Mouse (Mus musculus) CH12.LX (cell line): ENCODE results near the gene Smg6. TPM values are rescaled to one million over a fixed set of nuclear protein-coding genes. Genes with fewer than 3 reads are reported as not detected.

Experiments used
- DNase-seq: peaks from one replicate; pipeline ENCODE4 v3.0.0-alpha.2; 2013; ENCODE audit errors: extremely low read depth
- H3K27ac ChIP-seq: 2 replicates; pipeline ENCODE4 v1.5.1; 2012; ENCODE audit warnings: low read depth, mild to moderate bottlenecking, control low read depth, moderate library complexity; ENCODE audit not compliant: insufficient read depth
- H3K27me3 ChIP-seq: replicated peaks from 2 replicates; pipeline ENCODE3; 2012; ENCODE audit warnings: inconsistent platforms
- H3K36me3 ChIP-seq, 2 experiments: replicated peaks in 1 of 2; 2 replicates each; pipeline versions ENCODE3 to v1.6.1; 2012; ENCODE audit warnings: inconsistent platforms in 1 of 2, low read length in 1 of 2, mild to moderate bottlenecking in 1 of 2, mixed read lengths in 1 of 2, moderate library complexity in 1 of 2; ENCODE audit not compliant: control insufficient read depth in 1 of 2, insufficient read depth in 1 of 2
- H3K4me1 ChIP-seq, 2 experiments: 2 replicates each; pipeline ENCODE4 v1.6.1; 2012; ENCODE audit warnings: inconsistent platforms in 1 of 2, moderate library complexity in 1 of 2; ENCODE audit not compliant: insufficient read depth in 2 of 2, control insufficient read depth in 1 of 2
- H3K4me2 ChIP-seq: 2 replicates; pipeline ENCODE4 v1.6.1; 2012; ENCODE audit warnings: low read depth, mild to moderate bottlenecking, control low read depth; ENCODE audit not compliant: poor library complexity, insufficient read depth, severe bottlenecking
- H3K4me3 ChIP-seq, 3 experiments: fragments of 150-350 bp in 1 of 3; sonication (generic) in 1 of 3; replicated peaks in 1 of 3; 2 replicates each; pipeline versions ENCODE3 to v1.5.1; 2011 to 2012; ENCODE audit warnings: low read depth in 2 of 3, low read length in 2 of 3, mild to moderate bottlenecking in 2 of 3, moderate library complexity in 2 of 3, control low read depth in 1 of 3, improper control_type of control experiment in 1 of 3, inconsistent platforms in 1 of 3, mixed read lengths in 1 of 3; ENCODE audit not compliant: poor library complexity in 1 of 3
- H3K79me2 ChIP-seq: replicated peaks from 2 replicates; pipeline ENCODE4 v1.6.1; 2012; ENCODE audit warnings: mild to moderate bottlenecking, moderate library complexity; ENCODE audit not compliant: control insufficient read depth, poor library complexity, insufficient read depth, severe bottlenecking; ENCODE audit errors: extremely low read depth
- H3K9ac ChIP-seq: 2 replicates; pipeline ENCODE4 v1.6.1; 2012; ENCODE audit warnings: low read depth, mild to moderate bottlenecking, control low read depth, moderate library complexity; ENCODE audit not compliant: insufficient read depth
- H3K9me3 ChIP-seq: replicated peaks from 2 replicates; pipeline ENCODE3; 2012; ENCODE audit warnings: low read length, inconsistent platforms, mixed read lengths
- CHD1 ChIP-seq: IDR thresholded peaks from 2 replicates; pipeline ENCODE4 v1.6.1; 2012; ENCODE audit warnings: low read depth, low read length, improper control_type of control experiment, inconsistent platforms
- CHD2 ChIP-seq: IDR thresholded peaks from 2 replicates; pipeline ENCODE4 v1.6.1; 2011; ENCODE audit warnings: low read length, improper control_type of control experiment
- ELF1 ChIP-seq: IDR thresholded peaks from 2 replicates; pipeline ENCODE4 v1.6.1; 2014; ENCODE audit warnings: low read depth, mild to moderate bottlenecking, inconsistent platforms, low read length, improper control_type of control experiment
- EP300 ChIP-seq: IDR thresholded peaks from 2 replicates; pipeline ENCODE4 v1.6.1; 2011; ENCODE audit warnings: low read length, improper control_type of control experiment
- ETS1 ChIP-seq: conservative IDR thresholded peaks from 2 replicates; pipeline ENCODE4 v1.6.1; 2012; ENCODE audit warnings: low read depth, mild to moderate bottlenecking, inconsistent platforms, low read length, improper control_type of control experiment, moderate library complexity
- GABPA ChIP-seq: IDR thresholded peaks from 2 replicates; pipeline ENCODE4 v1.6.1; 2012; ENCODE audit warnings: low read depth, low read length, improper control_type of control experiment, inconsistent platforms; ENCODE audit not compliant: insufficient replicate concordance
- HCFC1 ChIP-seq: IDR thresholded peaks from 2 replicates; pipeline ENCODE4 v1.6.1; 2012; ENCODE audit warnings: low read depth, mild to moderate bottlenecking, inconsistent platforms, low read length, improper control_type of control experiment
- IRF4 ChIP-seq: IDR thresholded peaks from 2 replicates; pipeline ENCODE4 v1.6.1; 2014; ENCODE audit warnings: low read depth, mild to moderate bottlenecking, inconsistent platforms, low read length, improper control_type of control experiment
- JUN ChIP-seq: IDR thresholded peaks from 2 replicates; pipeline ENCODE4 v1.6.1; 2011; ENCODE audit warnings: low read depth, mild to moderate bottlenecking, low read length, improper control_type of control experiment, moderate library complexity; ENCODE audit not compliant: insufficient read depth
- MAX ChIP-seq: IDR thresholded peaks from 2 replicates; pipeline ENCODE4 v1.6.1; 2011; ENCODE audit warnings: low read length, improper control_type of control experiment
- MAZ ChIP-seq: IDR thresholded peaks from 2 replicates; pipeline ENCODE4 v1.6.1; 2012; ENCODE audit warnings: low read depth, mild to moderate bottlenecking, inconsistent platforms, low read length, improper control_type of control experiment, moderate library complexity
- MYC ChIP-seq: IDR thresholded peaks from 2 replicates; pipeline ENCODE4 v1.6.1; 2011; ENCODE audit warnings: low read depth, mild to moderate bottlenecking, improper control_type of control experiment, low read length
- NELFE ChIP-seq: IDR thresholded peaks from 2 replicates; pipeline ENCODE4 v1.6.1; 2011; ENCODE audit warnings: low read depth, low read length, improper control_type of control experiment
- NRF1 ChIP-seq: IDR thresholded peaks from 2 replicates; pipeline ENCODE4 v1.6.1; 2014; ENCODE audit warnings: low read depth, mild to moderate bottlenecking, inconsistent platforms, low read length, improper control_type of control experiment, moderate library complexity
- PAX5 ChIP-seq: IDR thresholded peaks from 2 replicates; pipeline ENCODE4 v1.6.1; 2012; ENCODE audit warnings: low read length, inconsistent platforms, mixed read lengths
- RAD21 ChIP-seq: IDR thresholded peaks from 2 replicates; pipeline ENCODE4 v1.6.1; 2011; ENCODE audit warnings: low read depth, mild to moderate bottlenecking, low read length, improper control_type of control experiment, moderate library complexity
- TCF12 ChIP-seq: IDR thresholded peaks from 2 replicates; pipeline ENCODE4 v1.6.1; 2014; ENCODE audit warnings: low read depth, mild to moderate bottlenecking, inconsistent platforms, low read length, improper control_type of control experiment
- UBTF ChIP-seq: IDR thresholded peaks from 2 replicates; pipeline ENCODE4 v1.6.1; 2012; ENCODE audit warnings: low read depth, mild to moderate bottlenecking, inconsistent platforms, low read length, improper control_type of control experiment, moderate library complexity
- USF1 ChIP-seq: IDR thresholded peaks from 2 replicates; pipeline ENCODE4 v1.6.1; 2014; ENCODE audit warnings: low read depth, mild to moderate bottlenecking, inconsistent platforms, low read length, improper control_type of control experiment
- ZC3H11A ChIP-seq: IDR thresholded peaks from 2 replicates; pipeline ENCODE4 v1.6.1; 2012; ENCODE audit warnings: low read depth, mild to moderate bottlenecking, inconsistent platforms, low read length, improper control_type of control experiment
- ZKSCAN1 ChIP-seq: IDR thresholded peaks from 2 replicates; pipeline ENCODE4 v1.6.1; 2012; ENCODE audit warnings: low read depth, inconsistent platforms, low read length, improper control_type of control experiment, borderline replicate concordance
- ZMIZ1 ChIP-seq: IDR thresholded peaks from 2 replicates; pipeline ENCODE4 v1.6.1; 2012; ENCODE audit warnings: low read depth, mild to moderate bottlenecking, inconsistent platforms, low read length, improper control_type of control experiment
- ZNF384 ChIP-seq: IDR thresholded peaks from 2 replicates; pipeline ENCODE4 v1.6.1; 2012; ENCODE audit warnings: low read depth, low read length, improper control_type of control experiment, inconsistent platforms
- dilution Hi-C: fragments of 300-500 bp; cut with MboI; formaldehyde crosslinking; loops from 2 replicates; pipeline ENCODE4 v1.14.3; 2020; ENCODE audit warnings: low sequenced_read_pairs; ENCODE audit not compliant: extremely low pct_unique_long_range_greater_than_20kb, extremely low pct_ligation_motif_present
- in situ Hi-C: fragments of 300-500 bp; cut with MboI; formaldehyde crosslinking; loops from 3 replicates; pipeline ENCODE4 v1.14.3; 2019; ENCODE audit warnings: low sequenced_read_pairs, low pct_ligation_motif_present, low pct_unique_long_range_greater_than_20kb, mixed read lengths
- polyA plus RNA-seq: library from polyadenylated mRNA; unstranded; fragments of >175 nt; gene quantifications from 2 replicates; pipeline ENCODE4 v1.2.1, GENCODE M21; 2012; ENCODE audit warnings: low read depth; ENCODE audit not compliant: insufficient read length
- total RNA-seq, 2 experiments: library from RNA; depleted of rRNA; stranded (reverse); fragments of 300-350 nt in 1 of 2; fragments of >200 nt in 1 of 2; gene quantifications; 2 replicates each; pipeline ENCODE4 v1.2.3; 2012 to 2014

Gene Smg6
- total and polyA plus RNA-seq, 3 experiments, result 9.0 to 18.5 (median 12.1) TPM

DNA sequence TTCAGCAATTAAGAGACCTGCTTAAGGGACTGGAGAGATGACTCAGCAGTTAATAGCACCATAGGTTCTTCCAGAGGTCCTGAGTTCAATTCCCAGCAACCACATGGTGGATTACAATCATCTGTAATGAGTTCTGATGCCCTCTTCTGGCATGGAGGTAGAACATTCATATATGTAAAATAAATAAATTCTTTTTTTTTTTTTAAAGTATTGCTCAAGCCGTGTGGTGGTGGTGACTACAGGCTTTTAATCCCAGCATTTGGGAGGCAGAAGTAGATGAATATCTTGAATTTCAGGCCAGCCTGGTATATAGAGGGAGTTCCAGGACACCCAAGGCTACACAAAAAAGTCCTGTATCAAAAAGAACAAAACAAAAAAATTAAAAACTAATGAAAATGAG lies 224.7 kb downstream of the Smg6 start (continued):
- TF ChIP-seq ETS1 (no peak), MYC (no peak), MAZ (no peak), UBTF (no peak), CHD2 (no peak), ZKSCAN1 (no peak)

GRCm38 (mm10) chr11:75152603-75153557 lies 227.3 kb downstream of the Smg6 start:
- H3K27ac ChIP-seq, result peak overlapping the region; percentile 48
- H3K9ac ChIP-seq, result no peak overlapping the region
- dilution Hi-C loops, result no loop called here
- peaks cover 17 to 64% of the 10 kb centered on the region in 2 experiments for H3K4me1 ChIP-seq
- H3K79me2 ChIP-seq, result no peaks in the 10 kb centered on the region
- no peaks in the 10 kb centered on the region for H3K27me3 ChIP-seq
- in situ Hi-C loops, result loop anchor here (25.0 kb wide), 1 partner anchor 516 kb away; the partner anchor contains the start of gene Cluh
- H3K4me3 ChIP-seq, result peak overlapping the region; percentile 16 to 45 (median 26)
- H3K36me3 ChIP-seq, result peaks cover 6 to 50% of the 10 kb centered on the region in 2 experiments
- TF ChIP-seq CHD1, result no peak
- peak; percentile 54; the same call in 1 of the 2 replicates for TF ChIP-seq ETS1
- TF ChIP-seq HCFC1, result peak; percentile 38; the same call in 1 of the 2 replicates
- no peak for TF ChIP-seq MAZ
- TF ChIP-seq ELF1, result peak; percentile 62
- TF ChIP-seq TCF12, result 0 out of 2 replicates have a peak, but pooled peaks have one; percentile 42
- peak; percentile 47; the same call in 1 of the 2 replicates for TF ChIP-seq EP300
- peak; percentile 75 for DNase-seq
- 0 out of 2 replicates have a peak overlapping the region, but pooled peaks have one; percentile 0 for H3K4me2 ChIP-seq
- no peaks in the 10 kb centered on the region for H3K9me3 ChIP-seq

DNA sequence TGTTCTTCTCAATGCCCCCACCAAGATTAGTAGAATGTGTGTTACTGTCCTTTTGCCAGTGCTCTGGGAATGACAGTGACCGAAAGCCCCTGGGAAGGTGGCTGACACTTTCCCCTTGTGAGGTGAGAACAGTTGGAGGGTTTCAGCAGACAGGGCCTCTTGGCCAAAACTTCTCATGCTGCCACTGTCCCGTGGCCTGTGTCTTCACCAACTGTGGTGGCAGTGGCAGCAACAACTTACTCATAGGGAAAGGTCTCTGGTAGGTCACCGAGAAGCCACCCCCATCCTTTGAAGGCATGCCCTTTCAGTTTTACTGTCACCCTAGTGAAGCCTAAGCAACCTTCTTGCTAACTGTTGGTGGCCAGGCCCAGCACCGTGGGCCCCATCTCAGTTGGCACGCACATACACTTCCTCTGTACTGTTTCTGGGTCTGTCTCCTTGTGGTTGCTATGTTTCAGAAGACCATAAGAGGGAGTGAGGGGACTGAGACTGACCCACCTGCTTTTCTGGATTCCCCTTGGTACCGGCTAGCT lies 228.5 kb downstream of the Smg6 start:
- Histone ChIP-seq H3K4me1 (peaks cover 17 to 58% of the 10 kb centered on the region in 2 experiments), H3K36me3 (peaks cover 4 to 52% of the 10 kb centered on the region in 2 experiments), H3K4me3 (no peak overlapping the region), H3K27ac (peak overlapping the region; percentile 48), H3K27me3 (no peaks in the 10 kb centered on the region), H3K4me2 (peak overlapping the region; percentile 11; the same call in 1 of the 2 replicates), H3K79me2 (no peaks in the 10 kb centered on the region), H3K9ac (0 out of 2 replicates have a peak overlapping the region, but pooled peaks have one; percentile 11), H3K9me3 (no peaks in the 10 kb centered on the region)
- DNase-seq, result peak; percentile 96
- dilution Hi-C loops (no loop called here), in situ Hi-C loops (loop anchor here (25.0 kb wide), 1 partner anchor 517 kb away; the partner anchor contains the start of gene Cluh)
- no peak for TF ChIP-seq GABPA
- TF ChIP-seq JUN, result peak; percentile 84; the same call in 1 of the 2 replicates
- peak; percentile 97 for TF ChIP-seq TCF12
- TF ChIP-seq USF1, result no peak
- no peak for TF ChIP-seq ZKSCAN1
- peak; percentile 54; the same call in 1 of the 2 replicates for TF ChIP-seq NELFE
- TF ChIP-seq EP300, result peak; percentile 94
- no peak; the same call in 1 of the 2 replicates for TF ChIP-seq ZC3H11A
- TF ChIP-seq IRF4, result peak; percentile 99
- no peak; the same call in 1 of the 2 replicates for TF ChIP-seq UBTF
- TF ChIP-seq NRF1, result peak; percentile 44
- TF ChIP-seq PAX5, result no peak
- TF ChIP-seq ZMIZ1, result peak; percentile 87
- TF ChIP-seq ZNF384, result 0 out of 2 replicates have a peak, but pooled peaks have one; percentile 28
- TF ChIP-seq RAD21, result peak; percentile 74
- peak; percentile 81 for TF ChIP-seq MAZ
- peak; percentile 76 for TF ChIP-seq MAX
- peak; percentile 80 for TF ChIP-seq CHD2
- peak; percentile 96 for TF ChIP-seq ETS1
